26 mouse cellular contexts compared by ENCODE assay signal in the genomic region with DNA sequence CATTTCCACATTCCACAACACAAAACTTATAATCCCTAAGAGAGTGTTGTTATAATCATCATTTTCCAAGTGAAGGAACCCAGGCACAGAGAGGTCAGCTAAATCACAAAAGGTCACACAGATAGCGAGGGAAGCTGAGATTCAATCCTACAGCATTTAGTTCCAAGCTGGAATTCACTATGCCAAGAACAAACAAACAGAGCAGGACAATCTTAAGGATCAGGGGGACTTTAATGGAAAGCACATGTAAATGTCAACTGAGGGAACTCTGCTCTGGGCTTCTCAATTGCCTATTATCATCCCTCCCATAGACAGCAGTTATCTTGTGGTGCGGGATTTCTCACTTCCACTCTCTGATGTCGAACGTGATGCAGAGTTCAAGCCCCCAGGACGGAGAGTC.
"Had no signal": no experiment of that assay in that cellular context is flagged by ENCODE, and none has a peak within 500 bp of the region (broad histone marks: within the 10 kb centered on the region; RNA-seq: fewer than 3 reads in every experiment).

No protein-coding gene starts in this region.

- DNase-seq: gastrocnemius, postnatal 14 days; gastrocnemius, postnatal 36 days; heart, adult 18-20 months; heart, postnatal 14 days; heart, postnatal 36 days; kidney, adult 18-20 months; kidney, adult 8-10 months; kidney, postnatal 10 days; kidney, postnatal 25 days; kidney, postnatal 4 days; liver; liver, embryonic 13.5 days; liver, postnatal 0 days had no signal

- H3K27ac ChIP-seq: heart, embryonic 10.5 days; hindbrain, embryonic 12.5 days; hindbrain, embryonic 14.5 days; intestine, embryonic 15.5 days; layer of hippocampus, adult 2 months; left cerebral cortex, adult 2 months; limb, embryonic 10.5 days; limb, embryonic 12.5 days; liver, embryonic 13.5 days; liver, embryonic 15.5 days had no signal

- H3K9me3 ChIP-seq: heart, embryonic 10.5 days; heart, embryonic 12.5 days; hindbrain, embryonic 12.5 days; intestine, embryonic 15.5 days; limb, embryonic 10.5 days; liver, embryonic 13.5 days; liver, embryonic 15.5 days had no signal

- ATAC-seq: hindbrain, embryonic 16.5 days; inflammation-experienced regulatory T-cells, adult 6 months; intestine, embryonic 15.5 days; intestine, postnatal 0 days; liver, postnatal 0 days had no signal

- H3K27me3 ChIP-seq: heart, embryonic 12.5 days; hindbrain, embryonic 12.5 days; intestine, embryonic 15.5 days; limb, embryonic 12.5 days; liver, embryonic 13.5 days; liver, embryonic 15.5 days had no signal

- H3K9ac ChIP-seq: heart, embryonic 12.5 days; hindbrain, embryonic 12.5 days; hindbrain, embryonic 14.5 days; intestine, embryonic 15.5 days; limb, embryonic 12.5 days; liver, embryonic 13.5 days; liver, embryonic 15.5 days; liver, postnatal 0 days had no signal

- H3K4me3 ChIP-seq: heart, embryonic 10.5 days; heart, embryonic 12.5 days; hindbrain, embryonic 12.5 days; intestine, embryonic 15.5 days; layer of hippocampus, adult 2 months; left cerebral cortex, adult 2 months; limb, embryonic 10.5 days; limb, embryonic 12.5 days; liver, embryonic 13.5 days; liver, embryonic 15.5 days had no signal

- H3K4me1 ChIP-seq: hindbrain, embryonic 12.5 days; limb, embryonic 12.5 days; liver, embryonic 13.5 days; liver, embryonic 15.5 days had no signal

- H3K36me3 ChIP-seq: heart, embryonic 10.5 days; heart, embryonic 12.5 days; hindbrain, embryonic 12.5 days; intestine, embryonic 15.5 days; limb, embryonic 10.5 days; limb, embryonic 12.5 days; liver, embryonic 13.5 days; liver, embryonic 15.5 days had no signal

- H3K4me2 ChIP-seq: heart, embryonic 12.5 days; hindbrain, embryonic 12.5 days; hindbrain, embryonic 14.5 days; intestine, embryonic 15.5 days; limb, embryonic 12.5 days; liver, embryonic 13.5 days; liver, embryonic 15.5 days had no signal
